In the genomic region with DNA sequence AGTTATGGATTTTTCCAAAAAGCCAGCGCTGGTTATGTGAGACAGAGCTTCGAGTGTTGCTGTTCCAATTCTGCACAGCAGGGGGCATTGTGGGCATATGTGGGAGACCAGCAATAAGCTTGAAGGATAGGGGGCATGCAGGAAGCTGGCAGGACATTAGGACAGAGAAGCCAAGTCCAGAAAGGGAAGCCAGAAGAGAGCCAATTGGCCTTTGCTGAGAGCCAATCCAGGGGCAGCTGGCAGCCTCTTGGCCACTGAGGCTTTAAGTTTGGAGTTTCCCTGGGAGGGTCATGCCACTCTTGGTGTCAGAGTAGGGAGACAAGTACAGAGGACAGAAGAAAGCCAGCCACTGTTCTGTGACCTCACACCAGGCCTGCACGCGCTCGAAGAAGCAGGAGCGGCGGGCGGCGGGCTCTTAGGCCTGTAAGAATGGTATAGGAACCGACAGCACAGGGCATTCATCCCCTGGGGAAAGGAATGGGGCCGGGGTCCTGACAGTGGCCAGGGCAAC, we compare ENCODE assay signal across 8 mouse cellular contexts. TPM values are rescaled to one million over a fixed set of nuclear protein-coding genes. Genes with fewer than 3 reads are reported as not detected.
DNase-seq lines count a peak whose midpoint lies in the region; ATAC-seq and TF ChIP-seq lines count a peak whose summit lies in the region.

No protein-coding gene starts in this region.

- no peaks in the 10 kb centered on the region for H3K4me1 ChIP-seq in ES-Bruce4 (ENCODE audit: control insufficient read depth, insufficient read depth, low read length)
- peaks cover 8% of the 10 kb centered on the region; the same call in 1 of the 2 replicates for H3K4me1 ChIP-seq in forebrain, embryonic 13.5 days
- no peaks in the 10 kb centered on the region for H3K4me1 ChIP-seq in liver, embryonic 15.5 days (replicated peaks)
- peaks cover 8% of the 10 kb centered on the region; the same call in 1 of the 2 replicates for H3K4me1 ChIP-seq in neural tube, embryonic 13.5 days (replicated peaks)

- peak; percentile 61 for DNase-seq in c-Kit-positive CD71-positive TER-119-positive erythroid progenitor cells, embryonic 14.5 days (ENCODE audit: low spot score)
- peak; percentile 95 to 97 for DNase-seq in heart, postnatal 10 days
- DNase-seq in kidney, postnatal 4 days: peak; percentile 95
- peak; percentile 85 for DNase-seq in telencephalon, adult 2 months (ENCODE audit: low read depth, low spot score)

- H3K4me2 ChIP-seq in forebrain, embryonic 13.5 days: no peak overlapping the region
- no peak overlapping the region for H3K4me2 ChIP-seq in liver, embryonic 15.5 days
- H3K4me2 ChIP-seq in neural tube, embryonic 13.5 days: no peak overlapping the region

- peak; percentile 75 for TF ChIP-seq CTCF in ES-Bruce4 (IDR thresholded peaks at IDR 0.05; ENCODE audit: low read depth, low read length)

- no peak overlapping the region for H3K4me3 ChIP-seq in ES-Bruce4 (ENCODE audit: low read depth, low read length)
- no peak overlapping the region for H3K4me3 ChIP-seq in forebrain, embryonic 13.5 days
- no peak overlapping the region for H3K4me3 ChIP-seq in liver, embryonic 15.5 days (replicated peaks)
- no peak overlapping the region for H3K4me3 ChIP-seq in neural tube, embryonic 13.5 days

- no peak overlapping the region for H3K9ac ChIP-seq in ES-Bruce4 (ENCODE audit: low read depth, poor library complexity, severe bottlenecking)
- H3K9ac ChIP-seq in forebrain, embryonic 13.5 days: no peak overlapping the region
- no peak overlapping the region for H3K9ac ChIP-seq in liver, embryonic 15.5 days
- 0 out of 2 replicates have a peak overlapping the region, but pooled peaks have one; percentile 5 for H3K9ac ChIP-seq in neural tube, embryonic 13.5 days

- no peak overlapping the region for H3K27ac ChIP-seq in ES-Bruce4 (ENCODE audit: insufficient read depth, low read length)
- no peak overlapping the region; the same call in 1 of the 2 replicates for H3K27ac ChIP-seq in forebrain, embryonic 13.5 days
- no peak overlapping the region for H3K27ac ChIP-seq in liver, embryonic 15.5 days (replicated peaks)
- H3K27ac ChIP-seq in neural tube, embryonic 13.5 days (replicated peaks): no peak overlapping the region

- TF ChIP-seq POLR2A in ES-Bruce4 (IDR thresholded peaks at IDR 0.05; ENCODE audit: insufficient read depth, low read length): no peak

- no peak for TF ChIP-seq EP300 in ES-Bruce4 (IDR thresholded peaks at IDR 0.05; ENCODE audit: insufficient read depth, low read depth, low read length)

- WGBS in forebrain, embryonic 13.5 days: 67% methylated on average over 11 of the region's 11 CpGs
- WGBS in liver, embryonic 15.5 days (ENCODE audit: insufficient replicate concordance): 67% methylated on average over 11 of the region's 11 CpGs
- WGBS in neural tube, embryonic 13.5 days: 68% methylated on average over 11 of the region's 11 CpGs

- H3K9me3 ChIP-seq in ES-Bruce4 (replicated peaks; ENCODE audit: control insufficient read depth, insufficient read depth, low read length, poor library complexity, severe bottlenecking): no peaks in the 10 kb centered on the region
- no peaks in the 10 kb centered on the region for H3K9me3 ChIP-seq in forebrain, embryonic 13.5 days (replicated peaks)
- no peaks in the 10 kb centered on the region for H3K9me3 ChIP-seq in liver, embryonic 15.5 days (replicated peaks)
- no peaks in the 10 kb centered on the region for H3K9me3 ChIP-seq in neural tube, embryonic 13.5 days

- peak; percentile 70 for ATAC-seq in forebrain, embryonic 13.5 days
- peak; percentile 44; the same call in 1 of the 2 replicates for ATAC-seq in liver, embryonic 15.5 days (ENCODE audit: insufficient read depth)
- ATAC-seq in neural tube, embryonic 13.5 days (ENCODE audit: low read depth): peak; percentile 71

- intact Hi-C loops in heart, postnatal 10 days (cut with DNase I): loop anchor here (1.0 to 2.0 kb wide), 2 partner anchors 53 to 120 kb away; no protein-coding TSS in a partner anchor

- H3K27me3 ChIP-seq in ES-Bruce4 (ENCODE audit: control insufficient read depth, insufficient read depth, low read length, poor library complexity, severe bottlenecking): no peaks in the 10 kb centered on the region
- H3K27me3 ChIP-seq in forebrain, embryonic 13.5 days: no peaks in the 10 kb centered on the region
- H3K27me3 ChIP-seq in liver, embryonic 15.5 days: no peaks in the 10 kb centered on the region
- H3K27me3 ChIP-seq in neural tube, embryonic 13.5 days: no peaks in the 10 kb centered on the region

- peaks cover 7% of the 10 kb centered on the region; the same call in 1 of the 2 replicates for H3K36me3 ChIP-seq in ES-Bruce4 (ENCODE audit: control insufficient read depth, insufficient read depth, low read length, poor library complexity, severe bottlenecking)
- H3K36me3 ChIP-seq in forebrain, embryonic 13.5 days (ENCODE audit: poor library complexity, severe bottlenecking): peaks cover 19% of the 10 kb centered on the region; the same call in 1 of the 2 replicates
- no peaks in the 10 kb centered on the region for H3K36me3 ChIP-seq in liver, embryonic 15.5 days (replicated peaks)
- peaks cover 36% of the 10 kb centered on the region for H3K36me3 ChIP-seq in neural tube, embryonic 13.5 days

RNA-seq across cellular contexts. Expression of a gene that starts 52.4 kb away (rescaled TPM):
- polyA plus RNA-seq in ES-Bruce4 (2011; ENCODE audit: insufficient read depth, insufficient read length, low read depth, missing spikeins): 30.0 and 33.6 TPM in 2 replicates
- polyA plus RNA-seq in forebrain, embryonic 13.5 days (2015; fragmentation: Nextera tagmentation; extraction: Ambion mirVana): 25.2 and 30.2 TPM in 2 replicates
- 1,000 to 10,000 TPM; 1,081 to 1,153 TPM for total RNA-seq in heart, postnatal 10 days (2021)
- polyA plus RNA-seq in liver, embryonic 15.5 days (2015; fragmentation: Nextera tagmentation; extraction: Ambion mirVana): 3.2 and 5.3 TPM in 2 replicates
- polyA plus RNA-seq in neural tube, embryonic 13.5 days (2015; fragmentation: Nextera tagmentation; extraction: Ambion mirVana): 28.9 and 31.8 TPM in 2 replicates
